Mouse (Mus musculus): ENCODE measurements around the gene Crb2.

The Crb2 gene

GRCm38 (mm10) chr2:37797046-37797445 is 21.0 kb downstream of the Crb2 start:
- DNase-seq (ENCODE audit: low read depth, low spot score) = no peak

GRCm38 (mm10) chr2:37799137-37799536 is 23.1 kb downstream of the Crb2 start:
- no peak for DNase-seq (ENCODE audit: low read depth, low spot score)

DNA sequence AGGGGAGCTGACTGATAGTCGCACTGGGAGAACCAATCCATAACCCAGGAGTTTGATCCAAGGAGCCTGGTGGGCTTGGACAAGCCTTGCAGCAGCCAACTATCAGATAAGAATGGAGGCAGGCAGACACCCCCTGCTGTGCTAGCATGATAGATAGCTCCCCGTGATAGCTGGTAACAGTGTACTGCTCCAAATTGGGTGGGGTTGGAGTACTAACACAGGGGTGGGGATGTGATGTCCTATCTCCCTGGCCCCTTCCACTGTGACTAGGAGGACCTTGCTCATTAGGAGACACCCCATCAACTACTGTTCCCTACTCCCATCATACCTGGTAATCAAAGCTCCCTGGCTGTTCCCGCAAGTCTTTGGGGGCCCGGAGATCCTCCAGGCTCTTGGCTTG is 25.6 kb downstream of the Crb2 start:
- DNase-seq (ENCODE audit: low read depth, low spot score) = no peak

- DNase-seq (ENCODE audit: low read depth, low spot score) = peak; percentile 54
Observed at GRCm38 (mm10) chr2:37802610-37803212, 26.7 kb downstream of the Crb2 start.

DNA sequence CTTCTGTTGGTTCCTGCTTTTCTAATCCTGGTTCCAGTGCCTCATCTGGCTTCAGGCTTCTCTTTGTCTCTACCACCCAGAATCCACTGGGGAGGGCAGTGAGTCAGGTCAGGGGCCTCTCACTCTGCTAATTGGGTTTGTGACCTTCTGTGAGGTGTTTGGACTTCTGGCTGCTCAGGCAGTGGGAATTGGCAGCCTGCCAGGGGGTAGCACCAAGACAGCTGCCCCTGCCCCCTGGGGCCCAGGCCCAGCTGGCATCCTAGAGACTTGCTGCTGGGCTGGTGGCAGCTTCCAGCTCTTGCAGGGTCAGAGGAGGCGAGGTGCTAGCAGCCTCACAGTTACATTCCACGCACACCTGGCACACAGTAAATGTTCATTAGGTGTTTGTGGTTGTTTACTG is 35.6 kb downstream of the Crb2 start:
- no peak for DNase-seq (ENCODE audit: low read depth, low spot score)

DNA sequence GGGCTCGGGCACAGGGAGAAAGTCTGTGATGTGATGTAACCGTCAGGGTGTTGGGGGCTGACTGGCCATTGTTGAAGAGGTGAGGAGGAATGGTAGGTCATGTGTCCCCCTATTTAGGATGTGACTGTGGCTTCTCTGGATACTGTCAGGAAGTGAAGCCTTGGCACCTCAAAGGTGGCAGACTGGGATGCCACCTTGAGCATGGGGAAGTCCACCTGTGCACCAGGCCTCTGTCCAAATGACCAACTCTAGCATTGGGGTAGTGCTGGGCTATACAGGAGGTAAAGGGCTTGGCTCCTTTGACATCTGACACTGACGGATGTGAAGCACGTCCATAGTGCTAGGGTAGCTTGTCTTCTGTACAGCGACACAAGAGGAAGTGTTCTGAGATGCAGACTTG is 36.4 kb downstream of the Crb2 start:
- no peak for DNase-seq (ENCODE audit: low read depth, low spot score)

DNA sequence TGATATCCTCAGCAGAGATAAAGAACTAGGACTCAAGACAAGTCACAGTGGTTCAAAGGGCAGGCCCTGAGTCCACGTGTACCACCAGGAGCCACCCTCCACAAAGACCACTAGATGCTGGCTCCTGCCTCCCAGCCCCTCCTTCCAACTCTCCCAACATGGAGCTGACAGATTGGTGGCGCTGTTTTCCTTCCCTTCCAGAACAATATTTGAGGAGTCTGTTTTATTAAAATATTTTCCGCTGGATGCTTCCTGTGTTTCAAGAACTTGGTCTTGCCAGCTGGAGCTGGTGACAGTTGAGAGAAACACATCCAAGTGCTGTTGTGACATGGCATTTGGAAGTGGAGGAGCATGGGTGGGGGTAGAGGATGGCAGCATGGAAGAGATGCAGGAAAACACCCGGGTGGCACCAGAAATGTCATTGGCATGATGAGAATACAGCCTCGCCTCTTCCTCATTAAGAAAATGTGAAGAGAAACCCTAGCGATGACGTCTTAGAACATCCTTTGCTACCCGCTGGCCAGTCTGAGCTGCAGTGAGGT is 38.8 kb downstream of the Crb2 start:
- DNase-seq (ENCODE audit: low read depth, low spot score) = no peak

GRCm38 (mm10) chr2:37815676-37816075 is 39.6 kb downstream of the Crb2 start:
- peak; percentile 53 for DNase-seq (ENCODE audit: low read depth, low spot score)

- DNase-seq (ENCODE audit: low read depth, low spot score) = no peak
Observed at GRCm38 (mm10) chr2:37818761-37819525, 42.9 kb downstream of the Crb2 start.

- DNase-seq (ENCODE audit: low read depth, low spot score) = peak; percentile 44
Observed at GRCm38 (mm10) chr2:37819526-37820152, 43.6 kb downstream of the Crb2 start.

DNA sequence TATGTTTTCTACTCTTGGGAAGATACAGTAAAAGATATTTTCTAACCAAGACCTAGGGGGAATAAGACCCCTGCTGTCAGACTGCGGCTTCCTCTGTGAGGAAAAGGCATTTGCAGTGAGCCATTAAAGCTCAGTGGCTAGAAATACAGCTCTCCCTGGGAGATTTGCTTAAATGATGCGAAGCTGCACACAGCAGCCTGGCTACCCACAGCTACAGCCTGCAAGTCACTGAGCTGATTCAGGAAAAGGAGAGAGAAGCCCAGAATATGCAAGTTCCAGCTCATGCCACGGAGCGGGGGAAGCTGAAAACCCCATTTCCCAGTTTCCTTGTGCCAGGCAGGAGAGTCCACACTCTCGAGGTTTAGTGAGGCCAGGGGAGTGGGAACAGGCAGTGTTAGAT is 46.1 kb downstream of the Crb2 start:
- DNase-seq (ENCODE audit: low read depth, low spot score) = no peak

- no peak for DNase-seq (ENCODE audit: low read depth, low spot score)
Observed at GRCm38 (mm10) chr2:37823826-37824225, 47.8 kb downstream of the Crb2 start.

- DNase-seq (ENCODE audit: low read depth, low spot score) = no peak
Observed at GRCm38 (mm10) chr2:37829758-37830275, 53.8 kb downstream of the Crb2 start.

GRCm38 (mm10) chr2:37832253-37832652 is 56.2 kb downstream of the Crb2 start:
- no peak for DNase-seq (ENCODE audit: low read depth, low spot score)

GRCm38 (mm10) chr2:37836926-37837325 is 60.9 kb downstream of the Crb2 start:
- DNase-seq (ENCODE audit: low read depth, low spot score) = no peak

DNA sequence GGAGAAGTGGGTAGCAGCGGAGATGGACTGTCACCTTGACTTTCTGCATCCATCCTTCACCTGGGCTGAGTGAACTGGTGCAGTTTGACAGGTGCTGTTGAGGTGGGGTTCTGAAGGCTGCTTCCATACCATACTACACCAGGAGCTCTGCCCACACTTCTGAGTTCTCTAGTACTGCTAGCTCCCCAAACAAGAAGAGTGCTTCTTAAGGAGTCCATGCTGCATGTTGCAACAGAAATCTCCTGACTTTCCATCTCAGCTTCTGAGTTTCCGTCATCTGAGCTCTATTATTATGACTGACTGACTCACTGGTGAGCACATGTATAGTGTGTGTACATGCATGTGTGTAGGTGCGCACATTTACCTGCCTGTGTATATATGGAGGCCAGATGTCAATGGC is 61.5 kb downstream of the Crb2 start:
- DNase-seq (ENCODE audit: low read depth, low spot score) = no peak

DNA sequence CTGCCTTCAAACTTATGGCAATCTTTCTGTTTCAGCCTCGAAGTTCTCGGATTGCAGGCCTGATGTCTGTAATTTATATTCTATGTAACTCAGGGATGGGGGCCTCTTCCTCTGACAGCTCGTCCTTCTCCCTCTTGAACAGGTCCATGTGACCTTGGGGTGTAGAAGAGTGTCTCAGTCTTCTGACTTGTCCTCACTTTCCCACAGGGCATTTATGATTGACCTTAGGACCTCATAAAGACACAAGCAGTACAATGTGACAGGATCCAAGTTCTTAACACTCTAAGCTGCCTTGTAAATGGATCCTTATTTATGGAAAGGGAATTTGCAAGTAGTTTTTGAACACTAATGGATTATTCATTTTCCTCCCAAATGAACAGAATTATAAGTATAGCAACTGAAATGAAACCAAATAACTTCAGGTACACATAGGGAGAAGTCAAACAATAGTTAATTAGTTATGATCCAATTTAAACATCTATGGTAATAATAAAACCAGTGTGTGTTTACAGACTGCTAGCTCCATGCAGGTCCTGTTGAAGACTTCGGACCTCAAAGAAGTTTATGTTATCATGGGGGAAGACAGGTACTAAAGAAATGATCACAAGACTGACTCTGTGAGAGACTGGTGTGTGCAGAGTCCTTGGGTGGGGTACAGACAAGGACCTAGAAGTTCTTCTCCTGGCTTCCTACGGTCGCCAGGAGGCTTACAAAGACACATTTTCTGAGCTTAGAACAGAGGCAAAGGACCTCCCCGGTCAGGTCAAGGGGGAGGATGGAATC is 62.3 kb downstream of the Crb2 start:
- DNase-seq (ENCODE audit: low read depth, low spot score) = no peak

GRCm38 (mm10) chr2:37839922-37840321 is 63.9 kb downstream of the Crb2 start:
- DNase-seq (ENCODE audit: low read depth, low spot score) = no peak

DNA sequence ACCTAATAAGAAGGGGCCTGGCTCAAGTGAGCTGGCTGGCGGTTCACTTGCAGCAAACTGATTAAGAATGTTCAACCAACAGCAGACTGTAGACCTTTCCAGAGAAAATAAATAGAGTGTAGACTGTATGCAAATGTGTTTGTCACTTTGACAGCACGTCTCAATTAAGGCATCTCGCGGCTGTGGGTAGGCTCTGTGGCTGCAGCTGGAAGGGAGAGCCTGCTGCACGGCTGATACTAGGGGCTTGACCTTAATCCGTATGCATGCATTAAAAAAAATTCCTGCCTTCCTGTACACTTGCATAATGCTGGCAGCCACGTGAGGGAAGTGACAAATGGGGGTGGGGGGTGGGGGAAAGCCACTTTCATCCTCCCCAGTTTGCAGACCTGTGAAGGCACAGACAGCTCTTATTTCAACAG is 66.1 kb downstream of the Crb2 start:
- DNase-seq (ENCODE audit: low read depth, low spot score) = no peak

DNA sequence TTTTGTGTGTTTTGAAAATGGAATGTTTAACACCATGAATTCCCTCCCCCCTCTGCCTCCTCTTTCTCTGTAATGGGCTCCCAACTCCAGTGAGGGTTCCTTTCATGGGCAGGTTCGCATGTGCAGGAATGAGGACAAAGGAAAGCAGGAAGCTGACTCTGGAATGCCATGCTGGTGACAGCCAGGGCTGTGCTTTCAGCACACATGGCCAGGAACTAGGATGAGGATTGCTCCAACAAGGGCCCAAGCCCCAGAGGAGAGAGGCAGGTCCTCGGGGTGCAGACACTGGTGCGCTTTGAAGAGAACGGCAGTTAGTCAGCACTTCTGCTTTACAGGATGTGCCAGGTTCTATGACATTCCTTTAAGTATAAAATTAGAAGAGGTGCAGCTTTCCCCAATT is 66.7 kb downstream of the Crb2 start:
- DNase-seq (ENCODE audit: low read depth, low spot score) = no peak
